Mouse (Mus musculus): ENCODE measurements around the gene Pcca. TPM values are rescaled to one million over a fixed set of nuclear protein-coding genes. Genes with fewer than 3 reads are reported as not detected.
A peak's percentile ranks its signal among the peaks of the same experiment; 100 is the strongest.

Pcca gene
- polyA plus RNA-seq, 1 experiment from 2014 or later, result 32.2 TPM

DNA sequence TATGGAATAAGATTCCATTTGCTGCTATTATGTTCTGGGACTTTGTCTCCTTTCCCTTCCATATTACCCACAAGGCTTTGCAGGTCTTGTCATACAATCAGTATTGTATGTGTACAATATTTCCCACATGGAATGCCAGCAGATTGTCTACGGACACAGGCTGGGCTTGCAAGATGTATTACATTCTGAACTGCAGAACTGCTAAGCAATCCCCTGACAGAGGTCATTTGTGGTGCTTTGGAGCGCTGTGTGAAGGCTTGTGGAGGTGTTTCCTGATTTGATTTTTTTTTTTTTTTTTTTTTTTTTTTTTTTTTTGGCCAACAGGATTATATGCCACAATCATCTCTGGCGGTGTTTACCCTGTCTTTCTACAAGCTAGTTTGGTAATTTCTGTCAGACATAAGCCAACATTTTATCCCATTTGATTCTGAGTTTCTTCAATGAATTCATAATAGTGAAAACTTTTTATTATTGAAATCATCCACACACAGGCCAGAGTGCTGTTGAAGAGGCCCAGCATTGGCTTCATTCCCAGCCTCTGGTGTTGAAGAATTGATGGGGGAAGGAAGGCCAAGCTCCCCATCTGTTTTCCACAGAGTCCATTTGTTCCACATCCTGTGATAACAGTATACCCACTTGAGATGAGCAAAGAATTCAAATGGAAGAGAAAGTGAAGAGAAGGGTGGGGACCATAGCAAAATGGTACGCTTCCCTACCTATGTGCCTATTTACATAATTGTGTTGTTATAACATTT is 333.6 kb downstream of the Pcca start:
- 91% methylated on average over 4 of the region's 4 CpGs for WGBS
- no peaks in the 10 kb centered on the region for H3K36me3 ChIP-seq
- no peak overlapping the region for H3K4me3 ChIP-seq
- no peak overlapping the region for H3K4me2 ChIP-seq (replicated peaks)
- ATAC-seq (ENCODE audit: low FRiP score, low read depth), result no peak
- peaks cover 12% of the 10 kb centered on the region for H3K4me1 ChIP-seq
- no peak overlapping the region for H3K9ac ChIP-seq (replicated peaks)
- no peak overlapping the region for H3K27ac ChIP-seq (replicated peaks)
- H3K27me3 ChIP-seq, result no peaks in the 10 kb centered on the region
- no peaks in the 10 kb centered on the region for H3K9me3 ChIP-seq

DNA sequence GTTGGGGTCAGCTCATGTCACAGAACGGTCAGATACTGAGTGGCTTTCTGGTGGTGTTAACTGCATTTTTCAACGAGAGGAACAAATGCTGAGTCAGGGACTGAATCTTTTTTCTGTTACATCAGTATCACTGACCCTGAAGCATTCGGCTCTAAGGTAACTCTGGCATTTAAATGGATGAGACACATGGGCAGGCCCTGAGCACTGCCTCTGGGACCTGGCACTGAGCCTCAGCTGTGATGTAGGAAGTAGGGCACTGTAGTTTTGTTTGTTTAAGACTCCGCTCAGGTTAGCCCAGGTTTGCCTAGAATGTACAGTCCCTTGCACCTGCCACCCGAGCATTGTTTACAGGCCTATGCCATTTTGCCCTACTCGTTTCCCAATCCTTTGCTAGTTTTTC is 335.7 kb downstream of the Pcca start:
- 81% methylated on average over 6 of the region's 6 CpGs for WGBS
- Histone ChIP-seq H3K4me1 (peaks cover 23% of the 10 kb centered on the region), H3K36me3 (no peaks in the 10 kb centered on the region), H3K4me2 (replicated peaks) (no peak overlapping the region), H3K9me3 (no peaks in the 10 kb centered on the region), H3K27me3 (peaks cover 4% of the 10 kb centered on the region), H3K4me3 (no peak overlapping the region), H3K27ac (replicated peaks) (no peak overlapping the region), H3K9ac (replicated peaks) (no peak overlapping the region)
- ATAC-seq (ENCODE audit: low FRiP score, low read depth), result no peak

GRCm38 (mm10) chr14:122871841-122872580 is 337.9 kb downstream of the Pcca start:
- H3K4me1 ChIP-seq, result peaks cover 33% of the 10 kb centered on the region
- H3K27ac ChIP-seq (replicated peaks), result no peak overlapping the region
- H3K4me2 ChIP-seq (replicated peaks), result no peak overlapping the region
- no peaks in the 10 kb centered on the region for H3K36me3 ChIP-seq
- ATAC-seq (ENCODE audit: low FRiP score, low read depth), result peak; percentile 65
- H3K9me3 ChIP-seq, result no peaks in the 10 kb centered on the region
- WGBS, result 36% methylated on average over 4 of the region's 4 CpGs
- no peak overlapping the region for H3K9ac ChIP-seq (replicated peaks)
- peaks cover 11% of the 10 kb centered on the region for H3K27me3 ChIP-seq
- no peak overlapping the region for H3K4me3 ChIP-seq

GRCm38 (mm10) chr14:122872612-122873011 is 338.5 kb downstream of the Pcca start:
- Histone ChIP-seq H3K4me3 (no peak overlapping the region), H3K4me1 (peaks cover 33% of the 10 kb centered on the region), H3K9me3 (no peaks in the 10 kb centered on the region), H3K27ac (replicated peaks) (no peak overlapping the region), H3K27me3 (peaks cover 11% of the 10 kb centered on the region), H3K9ac (replicated peaks) (no peak overlapping the region), H3K36me3 (no peaks in the 10 kb centered on the region), H3K4me2 (replicated peaks) (no peak overlapping the region)
- no peak for ATAC-seq (ENCODE audit: low FRiP score, low read depth)
- WGBS, result 80% methylated on average over 6 of the region's 6 CpGs

- Histone ChIP-seq H3K4me3 (no peak overlapping the region), H3K4me1 (peaks cover 36% of the 10 kb centered on the region), H3K9me3 (no peaks in the 10 kb centered on the region), H3K4me2 (replicated peaks) (no peak overlapping the region), H3K27me3 (peaks cover 14% of the 10 kb centered on the region), H3K36me3 (no peaks in the 10 kb centered on the region), H3K27ac (replicated peaks) (peak overlapping the region; percentile 42; the same call in 1 of the 2 replicates), H3K9ac (replicated peaks) (no peak overlapping the region)
- ATAC-seq (ENCODE audit: low FRiP score, low read depth), result no peak
- WGBS, result 51% methylated on average over 8 of the region's 8 CpGs
These were observed 340.9 kb downstream of the Pcca start for GRCm38 (mm10) chr14:122875056-122875455.

GRCm38 (mm10) chr14:122875636-122876035 is 341.5 kb downstream of the Pcca start:
- H3K27ac ChIP-seq (replicated peaks), result peak overlapping the region; percentile 42

DNA sequence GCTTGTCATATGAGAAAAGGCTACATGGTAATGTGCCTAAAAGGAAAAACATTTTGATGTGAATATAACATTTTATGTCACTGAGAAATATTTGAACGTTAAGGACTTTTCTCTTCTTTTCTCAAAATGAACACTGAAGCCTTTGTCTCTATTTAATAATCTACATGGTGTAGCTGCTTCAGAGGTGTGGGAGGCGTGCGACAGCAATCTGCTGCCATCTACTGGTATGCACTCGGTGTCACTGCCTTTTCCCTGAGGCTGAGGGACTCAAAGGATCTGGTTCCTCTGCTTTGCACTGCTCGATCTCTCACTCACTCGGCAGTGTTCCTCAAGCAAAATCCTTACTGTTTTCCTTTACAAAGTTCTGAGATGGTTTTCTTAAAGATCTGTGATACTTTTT is 342.0 kb downstream of the Pcca start:
- Histone ChIP-seq H3K27ac (replicated peaks) (peak overlapping the region; percentile 42), H3K9ac (replicated peaks) (no peak overlapping the region), H3K27me3 (peaks cover 14% of the 10 kb centered on the region), H3K4me2 (replicated peaks) (no peak overlapping the region), H3K4me1 (peaks cover 36% of the 10 kb centered on the region), H3K36me3 (no peaks in the 10 kb centered on the region), H3K4me3 (no peak overlapping the region), H3K9me3 (no peaks in the 10 kb centered on the region)
- peak; percentile 90 for ATAC-seq (ENCODE audit: low FRiP score, low read depth)
- WGBS, result 2% methylated on average over 6 of the region's 6 CpGs

More at GRCm38 (mm10) chr14:122875636-122876035, 341.5 kb downstream of the Pcca start:
- H3K27me3 ChIP-seq, result peaks cover 14% of the 10 kb centered on the region
- WGBS, result 38% methylated on average over 6 of the region's 6 CpGs
- peak; percentile 4; the same call in 1 of the 2 replicates for ATAC-seq (ENCODE audit: low FRiP score, low read depth)
- H3K36me3 ChIP-seq, result no peaks in the 10 kb centered on the region
- no peak overlapping the region for H3K4me3 ChIP-seq
- H3K9ac ChIP-seq (replicated peaks), result no peak overlapping the region
- H3K4me2 ChIP-seq (replicated peaks), result no peak overlapping the region
- no peaks in the 10 kb centered on the region for H3K9me3 ChIP-seq
- peaks cover 36% of the 10 kb centered on the region for H3K4me1 ChIP-seq

GRCm38 (mm10) chr14:122876723-122877122 is 342.6 kb downstream of the Pcca start:
- no peaks in the 10 kb centered on the region for H3K9me3 ChIP-seq

DNA sequence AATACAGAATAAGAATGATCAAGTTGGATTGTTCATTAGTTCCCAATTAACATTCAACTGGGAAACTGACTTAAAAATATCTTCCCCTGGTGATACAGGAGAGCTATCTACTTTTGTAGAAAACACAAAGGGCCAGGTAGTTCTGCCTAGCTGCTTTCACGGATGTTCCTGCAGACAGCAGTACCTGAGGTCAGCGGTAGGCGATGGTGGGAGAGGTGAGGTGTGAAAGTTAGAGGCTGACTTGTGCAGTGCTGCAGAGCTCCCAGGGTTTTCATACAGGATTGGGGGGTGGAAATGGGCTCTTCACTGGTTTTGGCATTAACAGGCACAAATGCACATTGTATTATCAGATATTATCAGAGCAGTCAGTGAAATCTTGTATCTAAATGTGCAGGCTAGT is 343.7 kb downstream of the Pcca start:
- no peak overlapping the region for H3K9ac ChIP-seq (replicated peaks)
- no peak overlapping the region for H3K27ac ChIP-seq (replicated peaks)
- no peak overlapping the region for H3K4me3 ChIP-seq
- H3K27me3 ChIP-seq, result peaks cover 14% of the 10 kb centered on the region
- no peak for ATAC-seq (ENCODE audit: low FRiP score, low read depth)
- no peaks in the 10 kb centered on the region for H3K36me3 ChIP-seq
- peaks cover 37% of the 10 kb centered on the region for H3K4me1 ChIP-seq
- no peaks in the 10 kb centered on the region for H3K9me3 ChIP-seq
- H3K4me2 ChIP-seq (replicated peaks), result no peak overlapping the region
- WGBS, result 88% methylated on average over 3 of the region's 3 CpGs

More at GRCm38 (mm10) chr14:122876723-122877122, 342.6 kb downstream of the Pcca start:
- Histone ChIP-seq H3K27me3 (peaks cover 14% of the 10 kb centered on the region), H3K4me3 (no peak overlapping the region), H3K9ac (replicated peaks) (no peak overlapping the region), H3K27ac (replicated peaks) (no peak overlapping the region), H3K4me2 (replicated peaks) (no peak overlapping the region), H3K4me1 (peaks cover 37% of the 10 kb centered on the region), H3K36me3 (no peaks in the 10 kb centered on the region)
- ATAC-seq (ENCODE audit: low FRiP score, low read depth), result no peak
- 71% methylated on average over 7 of the region's 7 CpGs for WGBS

- no peaks in the 10 kb centered on the region for H3K36me3 ChIP-seq
- 0 out of 2 replicates have a peak, but pooled peaks cover 7% of the 10 kb centered on the region for H3K27me3 ChIP-seq
- no peak for ATAC-seq (ENCODE audit: low FRiP score, low read depth)
- H3K4me1 ChIP-seq, result peaks cover 40% of the 10 kb centered on the region
- no peak overlapping the region for H3K4me2 ChIP-seq (replicated peaks)
- no peak overlapping the region for H3K9ac ChIP-seq (replicated peaks)
- H3K9me3 ChIP-seq, result no peaks in the 10 kb centered on the region
- WGBS, result 75% methylated on average over 7 of the region's 7 CpGs
- no peak overlapping the region for H3K27ac ChIP-seq (replicated peaks)
- no peak overlapping the region for H3K4me3 ChIP-seq
These were observed 346.2 kb downstream of the Pcca start for GRCm38 (mm10) chr14:122880291-122880690.

DNA sequence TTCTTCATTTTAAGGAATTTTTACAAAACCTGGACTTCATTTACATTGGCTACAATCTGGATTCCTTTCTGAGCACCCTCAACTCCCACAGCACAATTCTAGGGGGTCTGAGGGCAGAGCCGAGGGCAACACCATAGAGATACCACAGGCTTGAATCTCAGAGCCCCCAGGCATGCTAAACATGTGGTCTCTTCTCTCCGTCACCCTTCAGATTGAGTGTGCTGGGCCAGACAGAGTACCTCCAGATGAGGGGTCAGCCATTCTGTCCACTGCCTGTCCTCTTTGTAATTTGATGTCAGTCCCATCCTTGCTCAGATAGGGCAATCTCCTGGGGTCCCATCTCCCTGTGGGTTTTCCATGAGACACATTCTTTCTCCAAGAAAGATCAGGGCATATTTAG is 347.6 kb downstream of the Pcca start:
- Histone ChIP-seq H3K27ac (replicated peaks) (peak overlapping the region; percentile 52; the same call in 1 of the 2 replicates), H3K4me1 (peaks cover 33% of the 10 kb centered on the region), H3K9me3 (no peaks in the 10 kb centered on the region), H3K27me3 (0 out of 2 replicates have a peak, but pooled peaks cover 3% of the 10 kb centered on the region), H3K36me3 (no peaks in the 10 kb centered on the region), H3K9ac (replicated peaks) (no peak overlapping the region), H3K4me3 (no peak overlapping the region), H3K4me2 (replicated peaks) (no peak overlapping the region)
- WGBS, result 58% methylated on average over 2 of the region's 2 CpGs
- ATAC-seq (ENCODE audit: low FRiP score, low read depth), result no peak

DNA sequence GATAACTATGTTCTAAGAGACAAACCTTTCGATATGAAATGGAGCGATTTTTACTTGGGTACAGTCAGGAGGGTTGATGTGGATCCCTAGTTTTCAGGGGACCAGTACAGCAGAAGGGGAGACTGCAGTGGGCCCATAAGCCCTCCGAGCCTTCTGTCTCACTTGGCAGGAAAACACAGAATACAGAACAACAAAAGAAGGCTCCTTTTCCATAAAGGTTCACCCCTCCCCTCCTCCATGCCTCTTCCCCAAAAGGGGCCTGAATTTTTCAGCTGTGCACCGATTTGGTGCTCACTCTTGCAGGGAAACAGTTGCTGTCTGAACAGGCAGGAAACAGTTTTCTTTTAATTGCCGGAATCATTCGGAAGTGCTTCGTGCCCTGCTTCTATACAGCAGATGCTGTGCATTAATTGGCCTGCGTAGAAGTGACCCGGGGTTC is 348.1 kb downstream of the Pcca start:
- no peak overlapping the region for H3K9ac ChIP-seq (replicated peaks)
- no peak overlapping the region for H3K4me2 ChIP-seq (replicated peaks)
- peak; percentile 38; the same call in 1 of the 2 replicates for ATAC-seq (ENCODE audit: low FRiP score, low read depth)
- H3K27ac ChIP-seq (replicated peaks), result peak overlapping the region; percentile 52
- H3K4me3 ChIP-seq, result no peak overlapping the region
- 0 out of 2 replicates have a peak, but pooled peaks cover 3% of the 10 kb centered on the region for H3K27me3 ChIP-seq
- H3K4me1 ChIP-seq, result peaks cover 33% of the 10 kb centered on the region
- WGBS, result 46% methylated on average over 9 of the region's 9 CpGs
- H3K9me3 ChIP-seq, result no peaks in the 10 kb centered on the region
- H3K36me3 ChIP-seq, result no peaks in the 10 kb centered on the region
